Mouse (Mus musculus): ENCODE data around the gene Olfr1012. TPM values are rescaled to one million over a fixed set of nuclear protein-coding genes. Genes with fewer than 3 reads are reported as not detected.

Olfr1012 gene
- polyA plus RNA-seq (2012; rRNA removed; ENCODE audit: low replicate concordance): not detected in 2 replicates

DNA sequence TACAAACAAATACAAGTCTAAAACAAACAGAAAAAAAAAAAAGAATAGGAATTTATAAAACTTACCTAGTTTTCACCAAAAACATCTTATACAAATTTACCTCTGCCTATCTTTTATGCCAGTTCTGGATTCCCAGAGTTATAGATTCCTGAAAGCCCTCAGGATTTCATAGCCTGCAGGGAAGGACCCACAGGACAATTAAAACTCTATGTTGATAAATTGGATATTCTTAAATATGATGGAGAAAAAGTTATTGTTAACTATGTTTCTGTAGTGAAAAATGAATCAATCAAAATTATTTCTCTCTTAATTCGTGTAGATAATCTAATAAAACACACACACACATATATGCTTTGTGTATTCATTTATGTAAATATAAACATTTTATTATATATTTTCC lies at the start of gene Olfr1012:
Olfr1012 (minus strand) TSS at position 101 of the 400 bp plus-strand sequence.

DNA sequence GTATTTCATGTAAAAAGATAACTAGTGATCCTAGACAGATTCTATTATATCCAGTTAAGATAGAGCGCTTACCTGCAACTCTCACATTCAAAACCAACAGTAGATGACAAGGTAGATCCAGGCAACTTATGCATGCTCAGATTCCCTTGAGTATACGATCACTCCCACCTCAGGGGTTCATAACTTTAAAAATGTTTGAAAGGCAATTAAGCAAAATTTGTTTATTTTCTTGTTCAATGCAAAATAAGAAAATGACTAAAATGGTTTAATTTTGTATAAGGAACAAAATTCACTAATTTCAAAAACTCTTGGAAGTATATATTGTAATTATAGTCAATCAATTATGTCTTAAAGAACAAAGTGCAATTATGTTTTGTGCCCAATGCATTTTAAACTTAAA lies 39.9 kb upstream of the Olfr1012 start, which contains the start of gene Olfr1016:
Olfr1016 (minus strand) TSS at position 101 of the 400 bp plus-strand sequence.

DNA sequence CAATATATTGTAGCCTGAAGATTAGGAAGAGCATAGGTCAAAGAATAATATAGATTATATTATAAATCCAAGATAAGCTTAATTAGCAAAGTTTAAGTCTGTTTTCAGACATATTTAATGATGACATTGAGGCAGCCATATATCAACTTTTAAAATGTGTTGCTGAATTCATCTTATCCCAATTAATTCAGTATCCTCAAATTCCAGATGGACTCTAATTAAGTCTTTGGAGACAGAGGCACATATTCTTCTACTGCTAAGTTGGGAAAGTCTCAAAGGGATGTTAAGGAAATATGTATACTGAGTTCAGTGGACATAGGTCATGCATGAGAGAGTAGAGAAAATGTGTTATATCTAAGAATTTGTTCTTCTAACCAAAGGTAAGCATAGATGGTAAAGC lies 19.2 kb upstream of the Olfr1012 start, which contains the start of gene Olfr1015:
Olfr1015 (plus strand) TSS at position 301 of the 400 bp plus-strand sequence.

DNA sequence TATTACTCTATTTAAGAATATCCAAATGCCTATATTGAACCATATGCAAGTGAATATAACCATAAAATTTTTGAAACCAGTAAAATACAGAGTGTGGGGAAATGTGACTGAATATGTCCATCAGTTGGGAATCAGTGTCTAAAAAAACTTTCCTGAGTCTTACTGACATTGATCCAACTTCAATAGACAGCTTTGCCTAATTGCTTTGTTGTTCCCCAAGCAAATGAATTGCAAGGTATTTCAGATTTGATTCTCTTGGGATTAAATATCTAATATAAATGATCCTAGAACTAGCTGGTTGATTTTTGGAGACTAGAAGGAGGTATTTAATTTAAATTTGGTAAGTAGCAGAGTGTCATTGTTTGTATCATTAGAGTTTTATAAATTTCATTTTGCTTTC lies 9.8 kb upstream of the Olfr1012 start, which contains the start of gene Olfr1014:
Olfr1014 (plus strand) TSS at position 301 of the 400 bp plus-strand sequence.

DNA sequence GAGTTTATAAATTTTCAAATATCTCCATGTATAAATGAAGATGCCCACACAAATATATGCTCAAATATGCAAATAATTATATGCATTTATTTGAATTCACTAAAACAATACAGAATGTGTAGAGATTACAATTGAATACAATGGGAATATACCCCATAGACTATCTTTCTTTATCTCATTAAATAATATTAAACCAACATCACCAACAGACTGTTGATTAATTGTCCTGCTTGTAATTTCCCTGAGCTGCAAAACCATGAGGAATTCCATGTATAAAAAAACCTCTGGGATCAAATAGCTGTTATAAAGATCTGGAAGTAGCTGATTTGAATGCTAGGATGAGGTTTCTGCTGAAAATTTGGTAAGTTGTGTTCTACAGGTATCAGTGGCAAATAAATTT lies 4.2 kb upstream of the Olfr1012 start, which contains the start of gene Olfr1013:
Olfr1013 (plus strand) TSS at position 301 of the 400 bp plus-strand sequence.

DNA sequence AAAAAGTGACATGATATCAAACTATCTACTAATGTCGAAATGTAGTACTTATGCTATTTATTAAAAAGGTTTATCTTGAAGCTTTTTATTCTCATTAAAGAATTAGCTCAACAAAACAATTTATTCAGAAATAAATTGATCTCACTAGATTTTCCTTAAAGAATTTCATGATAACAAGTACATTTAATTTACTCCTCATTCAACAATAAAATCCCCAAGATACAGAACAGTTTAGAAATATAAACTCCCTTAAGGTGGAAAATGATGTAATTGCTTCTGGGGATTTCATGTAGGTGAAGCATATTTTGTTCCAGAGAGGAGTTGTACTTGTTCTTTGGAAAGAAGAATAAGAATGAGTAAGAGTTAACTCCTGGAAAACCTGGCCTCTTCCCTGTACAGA lies 47.4 kb downstream of the Olfr1012 start, which contains the start of gene Olfr1009:
Olfr1009 (plus strand) TSS at position 301 of the 400 bp plus-strand sequence.

Other genes starting within 250 kb of the Olfr1012 start
- 18.3 TPM in 1 of 2 replicates, not detected in the other for gene 4833423E24Rik, start 243.7 kb downstream of the Olfr1012 start, polyA plus RNA-seq (2012; rRNA removed; ENCODE audit: low replicate concordance)
- gene Olfr996, start 183.6 kb downstream of the Olfr1012 start, polyA plus RNA-seq (2012; rRNA removed; ENCODE audit: low replicate concordance): not detected in 2 replicates
- not detected in 2 replicates for gene Olfr998, start 173.8 kb downstream of the Olfr1012 start, polyA plus RNA-seq (2012; rRNA removed; ENCODE audit: low replicate concordance)
- gene Olfr1000, start 150.9 kb downstream of the Olfr1012 start, polyA plus RNA-seq (2012; rRNA removed; ENCODE audit: low replicate concordance): not detected in 2 replicates
- not detected in 2 replicates for gene Olfr1002, start 112.1 kb downstream of the Olfr1012 start, polyA plus RNA-seq (2012; rRNA removed; ENCODE audit: low replicate concordance)
- not detected in 2 replicates for gene Olfr154, start 98.3 kb downstream of the Olfr1012 start, polyA plus RNA-seq (2012; rRNA removed; ENCODE audit: low replicate concordance)
- not detected in 2 replicates for gene Olfr1006, start 84.0 kb downstream of the Olfr1012 start, polyA plus RNA-seq (2012; rRNA removed; ENCODE audit: low replicate concordance)
- gene Olfr1008, start 73.3 kb downstream of the Olfr1012 start, polyA plus RNA-seq (2012; rRNA removed; ENCODE audit: low replicate concordance): not detected in 2 replicates
- gene Olfr1009, start 47.3 kb downstream of the Olfr1012 start, polyA plus RNA-seq (2012; rRNA removed; ENCODE audit: low replicate concordance): not detected in 2 replicates
- gene Olfr1013, start 4.3 kb upstream of the Olfr1012 start, polyA plus RNA-seq (2012; rRNA removed; ENCODE audit: low replicate concordance): not detected in 2 replicates
- gene Olfr1014, start 9.9 kb upstream of the Olfr1012 start, polyA plus RNA-seq (2012; rRNA removed; ENCODE audit: low replicate concordance): not detected in 2 replicates
- not detected in 2 replicates for gene Olfr1015, start 19.3 kb upstream of the Olfr1012 start, polyA plus RNA-seq (2012; rRNA removed; ENCODE audit: low replicate concordance)
- not detected in 2 replicates for gene Olfr1016, start 39.8 kb upstream of the Olfr1012 start, polyA plus RNA-seq (2012; rRNA removed; ENCODE audit: low replicate concordance)
- not detected in 2 replicates for gene Olfr1018, start 55.7 kb upstream of the Olfr1012 start, polyA plus RNA-seq (2012; rRNA removed; ENCODE audit: low replicate concordance)
- not detected in 2 replicates for gene Olfr1019, start 82.7 kb upstream of the Olfr1012 start, polyA plus RNA-seq (2012; rRNA removed; ENCODE audit: low replicate concordance)
- gene Olfr1020, start 84.3 kb upstream of the Olfr1012 start, polyA plus RNA-seq (2012; rRNA removed; ENCODE audit: low replicate concordance): not detected in 2 replicates
- not detected in 2 replicates for gene Olfr1022, start 105.8 kb upstream of the Olfr1012 start, polyA plus RNA-seq (2012; rRNA removed; ENCODE audit: low replicate concordance)
- gene Olfr1023, start 122.9 kb upstream of the Olfr1012 start, polyA plus RNA-seq (2012; rRNA removed; ENCODE audit: low replicate concordance): not detected in 2 replicates
- not detected in 2 replicates for gene Olfr1024, start 142.3 kb upstream of the Olfr1012 start, polyA plus RNA-seq (2012; rRNA removed; ENCODE audit: low replicate concordance)
- not detected in 2 replicates for gene Olfr1025-ps1, start 152.4 kb upstream of the Olfr1012 start, polyA plus RNA-seq (2012; rRNA removed; ENCODE audit: low replicate concordance)
- not detected in 2 replicates for gene Olfr1026, start 158.8 kb upstream of the Olfr1012 start, polyA plus RNA-seq (2012; rRNA removed; ENCODE audit: low replicate concordance)
- gene Olfr1028, start 187.7 kb upstream of the Olfr1012 start, polyA plus RNA-seq (2012; rRNA removed; ENCODE audit: low replicate concordance): not detected in 2 replicates
- not detected in 2 replicates for gene Olfr1029, start 211.1 kb upstream of the Olfr1012 start, polyA plus RNA-seq (2012; rRNA removed; ENCODE audit: low replicate concordance)
- gene Olfr1030, start 216.5 kb upstream of the Olfr1012 start, polyA plus RNA-seq (2012; rRNA removed; ENCODE audit: low replicate concordance): not detected in 2 replicates
- not detected in 2 replicates for gene Olfr1031, start 227.5 kb upstream of the Olfr1012 start, polyA plus RNA-seq (2012; rRNA removed; ENCODE audit: low replicate concordance)
- not detected in 2 replicates for gene Olfr1032, start 242.8 kb upstream of the Olfr1012 start, polyA plus RNA-seq (2012; rRNA removed; ENCODE audit: low replicate concordance)